Mouse (Mus musculus) myocyte (in vitro differentiated cells): Measurements from ENCODE around the gene Map2k2. TPM values are rescaled to one million over a fixed set of nuclear protein-coding genes. Genes with fewer than 3 reads are reported as not detected.

Experiments used
- H3K27me3 ChIP-seq: one replicate; pipeline ENCODE4 v1.6.1; 2011; ENCODE audit not compliant: control insufficient read depth, insufficient read depth, insufficient read length
- H3K36me3 ChIP-seq: one replicate; pipeline ENCODE4 v1.6.1; 2011; ENCODE audit not compliant: control insufficient read depth, insufficient read depth
- H3K4me2 ChIP-seq: one replicate; pipeline ENCODE4 v1.6.1; 2011; ENCODE audit warnings: low read depth, control low read depth
- H3K4me3 ChIP-seq: one replicate; pipeline ENCODE4 v1.5.1; 2011; ENCODE audit warnings: mild to moderate bottlenecking, control low read depth, moderate library complexity
- H3K79me2 ChIP-seq: one replicate; pipeline ENCODE4 v1.6.1; 2011; ENCODE audit not compliant: control insufficient read depth, insufficient read depth
- H3ac ChIP-seq: one replicate; pipeline ENCODE4 v1.6.1; 2011; ENCODE audit not compliant: control insufficient read depth, insufficient read length
- CEBPB ChIP-seq: IDR thresholded peaks from 2 replicates; pipeline ENCODE4 v1.6.1; 2011; ENCODE audit warnings: mild to moderate bottlenecking, moderate library complexity; ENCODE audit not compliant: poor library complexity, insufficient read depth, severe bottlenecking
- E2F4 ChIP-seq: IDR thresholded peaks from one replicate; pipeline ENCODE4 v1.6.1; 2011; ENCODE audit warnings: mild to moderate bottlenecking, control low read depth, moderate library complexity; ENCODE audit not compliant: insufficient read depth
- MAX ChIP-seq: IDR thresholded peaks from one replicate; pipeline ENCODE4 v1.6.1; 2011; ENCODE audit warnings: low read depth, mild to moderate bottlenecking, control low read depth
- MYOD1 ChIP-seq, 3 experiments: IDR thresholded peaks; one replicate each; pipeline ENCODE4 v1.6.1; 2011; ENCODE audit warnings: control low read depth in 2 of 3, low read depth in 2 of 3, mild to moderate bottlenecking in 2 of 3, moderate library complexity in 1 of 3; ENCODE audit not compliant: insufficient read length in 2 of 3, control insufficient read depth in 1 of 3
- MYOG ChIP-seq, 3 experiments: IDR thresholded peaks; one replicate each; pipeline ENCODE4 v1.6.1; 2011; ENCODE audit warnings: control low read depth in 2 of 3, low read depth in 2 of 3, mild to moderate bottlenecking in 2 of 3; ENCODE audit not compliant: insufficient read length in 2 of 3, control insufficient read depth in 1 of 3, insufficient read depth in 1 of 3
- POLR2A ChIP-seq: IDR thresholded peaks from one replicate; pipeline ENCODE4 v1.6.1; 2011; ENCODE audit warnings: low read depth, mild to moderate bottlenecking, control low read depth, moderate library complexity; ENCODE audit not compliant: insufficient read length
- POLR2AphosphoS2 ChIP-seq: IDR thresholded peaks from one replicate; pipeline ENCODE4 v1.6.1; 2011; ENCODE audit warnings: low read depth, control low read depth; ENCODE audit not compliant: insufficient read length
- REST ChIP-seq: IDR thresholded peaks from one replicate; pipeline ENCODE4 v1.6.1; 2011; ENCODE audit warnings: mild to moderate bottlenecking, control low read depth, moderate library complexity; ENCODE audit not compliant: insufficient read depth, insufficient read length
- SRF ChIP-seq: IDR thresholded peaks from one replicate; pipeline ENCODE4 v1.6.1; 2011; ENCODE audit warnings: low read depth; ENCODE audit not compliant: control insufficient read depth, insufficient read length
- TCF12 ChIP-seq: IDR thresholded peaks from one replicate; pipeline ENCODE4 v1.6.1; 2011; ENCODE audit warnings: mild to moderate bottlenecking, control low read depth; ENCODE audit not compliant: poor library complexity, insufficient read depth, severe bottlenecking
- TCF3 ChIP-seq: IDR thresholded peaks from one replicate; pipeline ENCODE4 v1.6.1; 2011; ENCODE audit warnings: low read depth, control low read depth; ENCODE audit not compliant: insufficient read length
- USF1 ChIP-seq: IDR thresholded peaks from one replicate; pipeline ENCODE4 v1.6.1; 2011; ENCODE audit warnings: low read depth, mild to moderate bottlenecking, control low read depth, moderate library complexity
- polyA plus RNA-seq: library from polyadenylated mRNA; unstranded; fragments of >200 nt; fragmentation: generic; extraction: Trizol; gene quantifications from one replicate; pipeline ENCODE4 v1.2.1, GENCODE M21; 2012; ENCODE audit warnings: missing spikeins

Map2k2 gene
- polyA plus RNA-seq, 1 experiment: 126 TPM

DNA sequence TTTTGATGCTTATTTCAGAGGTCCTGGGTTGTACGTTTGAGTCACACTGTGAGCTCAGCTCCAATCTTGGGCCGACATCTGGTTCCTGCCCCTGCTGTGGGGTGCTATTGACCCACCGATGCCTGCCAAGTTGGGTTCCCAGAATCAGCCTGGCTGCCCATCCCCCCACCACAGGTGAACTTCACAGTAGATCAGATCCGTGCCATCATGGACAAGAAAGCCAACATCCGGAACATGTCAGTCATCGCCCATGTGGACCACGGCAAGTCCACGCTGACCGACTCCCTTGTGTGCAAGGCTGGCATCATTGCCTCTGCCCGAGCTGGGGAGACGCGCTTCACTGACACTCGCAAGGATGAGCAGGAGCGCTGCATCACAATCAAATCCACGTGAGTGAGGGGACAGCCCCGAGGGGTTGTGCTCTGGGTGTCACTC, 71.8 kb downstream of the Map2k2 start:
- peaks cover 45% of the 10 kb centered on the region for H3K36me3 ChIP-seq
- H3ac ChIP-seq: peak overlapping the region; percentile 76
- H3K79me2 ChIP-seq: peaks cover 39% of the 10 kb centered on the region
- peak overlapping the region; percentile 99 for H3K4me3 ChIP-seq
- H3K4me2 ChIP-seq: peak overlapping the region; percentile 99
- no peaks in the 10 kb centered on the region for H3K27me3 ChIP-seq
- TF ChIP-seq MYOD1 (IDR thresholded peaks at IDR 0.05; ENCODE audit: control insufficient read depth in 1 of 3, insufficient read length in 2 of 3, low read depth in 2 of 3): peak in 1 of 3 experiments; percentile 7
- TF ChIP-seq MYOG (IDR thresholded peaks at IDR 0.05; ENCODE audit: control insufficient read depth in 1 of 3, insufficient read depth in 1 of 3, insufficient read length in 2 of 3, low read depth in 2 of 3): peak in 1 of 3 experiments; percentile 26
- TF ChIP-seq TCF12: no peak
- TF ChIP-seq POLR2A: peak; percentile 52

GRCm38 (mm10) chr10:81177958-81178712, 72.4 kb downstream of the Map2k2 start:
- Histone ChIP-seq H3K27me3 (no peaks in the 10 kb centered on the region), H3ac (peak overlapping the region; percentile 76)
- TF ChIP-seq E2F4 (no peak), POLR2A (peak; percentile 43), POLR2AphosphoS2 (peak; percentile 67)

GRCm38 (mm10) chr10:81178927-81179326, 73.2 kb downstream of the Map2k2 start:
- H3K4me3 ChIP-seq: peak overlapping the region; percentile 99
- no peaks in the 10 kb centered on the region for H3K27me3 ChIP-seq
- peak overlapping the region; percentile 99 for H3K4me2 ChIP-seq
- no peak overlapping the region for H3ac ChIP-seq
- H3K36me3 ChIP-seq: peaks cover 45% of the 10 kb centered on the region
- peaks cover 46% of the 10 kb centered on the region for H3K79me2 ChIP-seq
- TF ChIP-seq CEBPB (no peak), MAX (no peak), POLR2AphosphoS2 (no peak), MYOG (IDR thresholded peaks at IDR 0.05; ENCODE audit: control insufficient read depth in 1 of 3, insufficient read depth in 1 of 3, insufficient read length in 2 of 3, low read depth in 2 of 3) (no peak), REST (no peak), USF1 (no peak), TCF3 (no peak), TCF12 (no peak), POLR2A (peak; percentile 19)

More at GRCm38 (mm10) chr10:81177958-81178712, 72.4 kb downstream of the Map2k2 start:
- Histone ChIP-seq H3K4me2 (peak overlapping the region; percentile 99), H3K79me2 (peaks cover 39% of the 10 kb centered on the region), H3K4me3 (peak overlapping the region; percentile 99), H3K36me3 (peaks cover 45% of the 10 kb centered on the region)

GRCm38 (mm10) chr10:81179451-81180342, 74.0 kb downstream of the Map2k2 start:
- H3K27me3 ChIP-seq: no peaks in the 10 kb centered on the region
- H3K36me3 ChIP-seq: peaks cover 45% of the 10 kb centered on the region
- peak overlapping the region; percentile 99 for H3K4me3 ChIP-seq
- no peak overlapping the region for H3ac ChIP-seq
- TF ChIP-seq MYOD1 (IDR thresholded peaks at IDR 0.05; ENCODE audit: control insufficient read depth in 1 of 3, insufficient read length in 2 of 3, low read depth in 2 of 3) (no peak), TCF3 (no peak), TCF12 (no peak), SRF (no peak), POLR2AphosphoS2 (peak; percentile 81), E2F4 (no peak), MAX (no peak), MYOG (IDR thresholded peaks at IDR 0.05; ENCODE audit: control insufficient read depth in 1 of 3, insufficient read depth in 1 of 3, insufficient read length in 2 of 3, low read depth in 2 of 3) (no peak), POLR2A (peak; percentile 49), REST (no peak), CEBPB (no peak), USF1 (no peak)
- H3K79me2 ChIP-seq: peaks cover 50% of the 10 kb centered on the region
- no peak overlapping the region for H3K4me2 ChIP-seq

GRCm38 (mm10) chr10:81180946-81181345, 75.2 kb downstream of the Map2k2 start:
- Histone ChIP-seq H3K4me3 (no peak overlapping the region), H3K4me2 (no peak overlapping the region), H3K36me3 (peaks cover 45% of the 10 kb centered on the region), H3K27me3 (no peaks in the 10 kb centered on the region), H3K79me2 (peaks cover 57% of the 10 kb centered on the region), H3ac (no peak overlapping the region)
- no peak for TF ChIP-seq REST
- peak; percentile 11 for TF ChIP-seq POLR2AphosphoS2
- TF ChIP-seq POLR2A: peak; percentile 34
- TF ChIP-seq MYOG (IDR thresholded peaks at IDR 0.05; ENCODE audit: control insufficient read depth in 1 of 3, insufficient read depth in 1 of 3, insufficient read length in 2 of 3, low read depth in 2 of 3): no peak
- TF ChIP-seq E2F4: no peak
